Mouse (Mus musculus): ENCODE data around the gene Ubr4.

DNA sequence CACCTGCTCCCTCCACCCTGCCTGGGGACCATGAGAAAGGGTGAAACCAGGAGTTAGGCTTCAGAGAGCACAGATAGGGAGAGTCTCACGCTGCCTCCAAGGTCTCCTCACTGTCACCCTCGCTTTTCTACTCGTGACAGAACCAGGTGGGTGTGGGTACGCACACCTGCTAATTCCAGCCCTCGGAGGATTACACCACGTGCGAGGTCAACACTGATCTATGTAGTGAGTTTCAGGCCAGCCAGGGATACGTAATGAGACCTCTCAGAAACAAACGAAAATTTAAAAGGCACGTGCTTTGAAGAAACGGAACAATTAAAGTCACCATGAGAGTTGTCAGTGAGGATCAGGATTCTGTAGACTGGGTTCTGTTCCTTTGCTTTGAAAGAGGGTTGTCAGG, 34.0 kb upstream of the Ubr4 start:
- TF ChIP-seq CTCF (IDR thresholded peaks at IDR 0.05; ENCODE audit: insufficient read depth, low read length), result no peak
- TF ChIP-seq POLR2A (IDR thresholded peaks at IDR 0.05; ENCODE audit: borderline replicate concordance, extremely low read depth, low read depth, low read length), result no peak
